Mouse (Mus musculus): Measurements from ENCODE around the gene Zwilch. TPM values are rescaled to one million over a fixed set of nuclear protein-coding genes. Genes with fewer than 3 reads are reported as not detected.
"Not testable (repeated sequence)": the region's sequence is repeated elsewhere in the genome, so short reads cannot be mapped to it uniquely, and the experiment has no call there.

The Zwilch gene
- total RNA-seq, 2 experiments from 2014 or later = 96.9 to 181 TPM

DNA sequence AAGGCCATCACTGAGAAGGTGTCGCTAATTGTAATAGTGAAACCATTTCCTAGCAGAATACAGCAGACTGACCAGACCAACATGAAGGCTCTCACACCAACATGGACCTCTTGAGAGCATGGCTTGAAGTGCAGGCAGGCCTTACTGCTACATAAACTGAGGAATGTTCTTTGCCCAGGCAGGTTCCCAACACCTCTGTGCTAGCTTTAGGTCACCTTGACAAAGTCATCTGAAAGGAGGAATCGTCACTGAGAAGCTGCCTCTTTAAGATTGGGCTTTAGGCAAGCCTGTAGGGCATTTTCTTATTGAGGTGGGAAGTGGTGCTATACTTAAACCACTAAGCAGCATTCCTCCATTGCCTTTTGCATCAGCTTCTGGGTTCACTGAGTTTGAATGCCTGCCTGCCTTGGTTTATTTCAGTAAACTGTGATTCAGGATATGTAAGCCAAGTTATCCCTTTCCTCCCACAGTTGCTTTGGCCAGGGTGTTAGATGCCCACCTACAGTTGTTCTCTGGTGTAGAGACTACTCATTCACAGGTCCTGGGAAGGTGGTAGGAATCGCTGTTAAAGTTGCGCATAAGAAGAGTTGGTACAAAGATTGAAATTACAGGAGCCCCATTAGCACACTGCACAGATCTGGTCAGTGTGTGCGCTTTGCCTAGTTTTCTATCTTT is 11.4 kb upstream of the Zwilch start:
- no peak for ATAC-seq (replicated peaks; ENCODE audit: low FRiP score, low TSS enrichment, poor library complexity, severe bottlenecking)

DNA sequence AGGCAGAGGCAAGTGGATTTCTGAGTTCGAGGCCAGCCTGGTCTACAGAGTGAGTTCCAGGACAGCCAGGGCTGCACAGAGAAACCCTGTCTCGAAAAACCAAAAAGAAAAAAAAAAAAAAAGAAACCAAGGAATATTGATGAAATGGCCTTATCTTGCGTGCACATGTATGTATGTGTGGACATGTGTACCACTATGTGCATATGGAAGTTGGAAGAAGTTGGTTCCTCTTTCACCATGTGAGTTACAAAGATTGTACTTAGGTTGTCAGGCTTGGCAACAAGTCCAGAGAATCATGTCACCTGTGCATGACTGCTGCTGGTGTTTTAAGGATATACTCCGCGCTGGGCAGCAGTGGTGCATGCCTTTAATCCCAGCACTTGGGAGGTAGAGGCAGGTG is 10.4 kb upstream of the Zwilch start:
- not testable (repeated sequence) for ATAC-seq (replicated peaks; ENCODE audit: low FRiP score, low TSS enrichment, poor library complexity, severe bottlenecking)

DNA sequence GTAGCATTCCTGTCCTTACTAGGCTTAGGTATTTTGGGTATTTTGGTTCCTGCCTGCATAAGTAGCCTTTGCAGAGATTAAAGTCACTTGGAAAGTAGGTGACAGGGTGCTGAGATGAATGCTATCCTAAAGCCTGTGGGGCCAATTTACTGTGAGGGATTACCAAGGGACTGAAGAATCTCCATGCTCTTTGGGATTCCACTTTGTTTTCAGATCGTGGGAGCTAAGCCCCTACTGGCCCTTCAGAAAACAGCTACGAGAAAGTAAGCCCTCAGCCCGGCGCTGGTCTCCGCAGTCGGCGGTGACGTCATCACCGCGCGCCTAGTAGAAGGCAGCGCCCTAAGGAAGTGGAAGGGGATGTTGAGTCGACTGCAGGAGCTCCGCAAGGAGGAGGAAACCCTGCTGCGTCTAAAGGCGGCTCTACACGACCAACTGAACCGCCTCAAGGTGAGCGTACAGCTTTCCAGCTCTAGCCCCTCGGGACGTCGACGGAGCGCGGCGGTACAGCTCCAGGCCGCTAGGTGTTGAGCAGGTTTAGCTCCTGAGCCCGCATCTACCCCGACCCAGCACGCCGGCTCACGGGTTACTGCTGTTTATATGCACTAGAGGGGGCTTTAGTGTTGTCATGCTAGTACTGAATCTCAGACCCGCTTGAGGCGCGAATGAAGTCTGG is 6.2 kb upstream of the Zwilch start, which contains the start of gene Snapc5:
TSS of gene Snapc5 (plus strand) at position 301 of the 673 bp plus-strand sequence.
- peak; percentile 84 for ATAC-seq (replicated peaks; ENCODE audit: low FRiP score, low TSS enrichment, poor library complexity, severe bottlenecking)

DNA sequence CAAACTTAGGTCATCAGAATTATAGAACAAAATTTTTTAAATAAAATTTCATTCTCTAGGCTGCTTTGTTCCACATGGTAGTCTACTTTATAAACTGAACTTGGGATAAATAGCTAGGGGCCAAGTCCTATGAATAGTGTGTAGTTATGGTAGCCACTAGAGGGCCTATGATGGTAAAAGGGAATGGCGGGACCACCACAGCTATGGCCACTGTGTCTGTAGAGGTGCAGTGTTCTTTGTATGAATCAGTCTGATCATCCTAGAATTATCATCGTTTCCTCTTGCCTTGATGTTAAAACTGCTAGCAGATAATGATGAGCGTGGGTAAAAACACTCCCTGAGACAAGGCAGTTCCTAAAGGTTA is 5.7 kb upstream of the Zwilch start:
- ATAC-seq (replicated peaks; ENCODE audit: low FRiP score, low TSS enrichment, poor library complexity, severe bottlenecking) = peak; percentile 61

DNA sequence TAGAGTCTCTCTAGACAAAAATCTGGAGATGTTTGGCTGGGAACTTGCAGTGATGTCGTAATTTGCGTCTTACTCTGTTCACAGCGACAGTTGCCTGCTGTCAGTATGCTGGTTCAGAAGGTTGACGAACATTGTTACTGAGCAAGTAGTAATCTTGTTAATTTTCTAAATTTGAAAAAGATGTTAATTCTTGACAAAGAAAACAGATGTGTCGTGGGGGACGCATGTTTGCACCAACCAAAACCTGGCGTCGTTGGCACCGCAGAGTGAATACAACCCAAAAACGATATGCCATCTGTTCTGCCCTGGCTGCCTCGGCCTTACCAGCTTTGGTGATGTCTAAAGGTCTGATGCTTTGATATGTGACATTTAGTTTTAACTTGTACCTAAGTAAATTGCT is 2.5 kb upstream of the Zwilch start:
- no peak for ATAC-seq (replicated peaks; ENCODE audit: low FRiP score, low TSS enrichment, poor library complexity, severe bottlenecking)

DNA sequence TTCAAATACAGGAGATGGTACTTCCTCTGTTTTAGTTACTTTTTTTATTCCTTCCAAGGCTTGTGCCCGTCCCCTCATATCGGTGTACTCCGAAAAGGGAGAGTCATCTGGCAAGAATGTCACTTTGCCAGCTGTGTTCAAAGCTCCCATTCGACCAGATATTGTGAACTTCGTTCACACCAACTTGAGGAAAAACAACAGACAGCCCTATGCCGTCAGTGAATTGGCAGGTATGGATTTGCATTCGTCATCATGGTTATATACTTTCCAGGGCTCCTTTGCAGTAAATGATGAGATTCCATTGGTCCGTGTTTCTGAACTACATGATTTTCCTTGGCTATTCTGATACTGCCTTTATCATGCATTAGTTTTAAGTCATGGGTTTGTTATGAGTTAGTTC is 1.9 kb upstream of the Zwilch start:
- no peak for ATAC-seq (replicated peaks; ENCODE audit: low FRiP score, low TSS enrichment, poor library complexity, severe bottlenecking)

DNA sequence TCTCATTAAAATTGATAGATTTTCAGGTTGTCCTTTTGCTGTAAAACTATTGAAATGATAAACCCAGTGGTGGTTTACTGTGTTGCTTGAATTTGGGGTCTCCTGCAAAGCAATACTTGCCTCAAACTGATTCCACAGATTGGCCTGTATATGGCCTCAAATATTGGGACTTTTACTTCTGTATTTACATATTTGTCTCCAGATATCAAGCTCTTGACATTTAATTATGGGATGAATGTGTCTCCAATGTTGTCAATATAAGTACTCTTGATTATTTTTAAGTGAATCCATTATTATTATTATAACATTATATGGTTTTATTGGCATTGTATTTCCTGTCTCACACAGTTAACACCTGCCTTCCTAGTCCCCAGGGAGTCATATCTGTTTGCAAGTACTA is 1.4 kb upstream of the Zwilch start:
- ATAC-seq (replicated peaks; ENCODE audit: low FRiP score, low TSS enrichment, poor library complexity, severe bottlenecking) = no peak

DNA sequence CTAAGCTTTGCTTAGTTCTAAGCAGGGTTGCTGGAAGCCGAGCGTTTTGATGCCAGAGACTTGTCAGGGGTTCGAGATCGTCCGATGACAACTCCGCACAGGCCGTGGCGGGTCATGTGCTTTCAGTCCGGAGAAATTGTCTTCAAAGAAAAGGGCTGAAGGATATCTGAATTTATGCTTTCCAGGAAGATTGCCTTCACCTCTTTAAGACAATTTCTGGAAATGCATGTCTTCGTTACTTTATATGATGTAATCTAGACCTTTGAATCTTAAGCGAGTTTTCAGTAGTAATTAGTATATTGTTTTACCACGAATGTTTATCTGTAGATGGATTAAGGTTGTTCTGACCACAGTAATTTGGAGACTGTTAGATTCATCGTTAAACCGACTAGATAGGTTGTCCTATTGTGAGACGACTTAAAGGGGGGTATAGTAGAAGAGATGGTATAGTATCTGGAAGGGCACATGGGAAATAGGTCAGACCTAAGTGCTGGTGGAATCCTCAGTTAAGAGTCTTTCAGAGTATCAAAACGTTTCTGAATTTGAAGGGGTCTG is 839 bp upstream of the Zwilch start:
- ATAC-seq (replicated peaks; ENCODE audit: low FRiP score, low TSS enrichment, poor library complexity, severe bottlenecking) = no peak

DNA sequence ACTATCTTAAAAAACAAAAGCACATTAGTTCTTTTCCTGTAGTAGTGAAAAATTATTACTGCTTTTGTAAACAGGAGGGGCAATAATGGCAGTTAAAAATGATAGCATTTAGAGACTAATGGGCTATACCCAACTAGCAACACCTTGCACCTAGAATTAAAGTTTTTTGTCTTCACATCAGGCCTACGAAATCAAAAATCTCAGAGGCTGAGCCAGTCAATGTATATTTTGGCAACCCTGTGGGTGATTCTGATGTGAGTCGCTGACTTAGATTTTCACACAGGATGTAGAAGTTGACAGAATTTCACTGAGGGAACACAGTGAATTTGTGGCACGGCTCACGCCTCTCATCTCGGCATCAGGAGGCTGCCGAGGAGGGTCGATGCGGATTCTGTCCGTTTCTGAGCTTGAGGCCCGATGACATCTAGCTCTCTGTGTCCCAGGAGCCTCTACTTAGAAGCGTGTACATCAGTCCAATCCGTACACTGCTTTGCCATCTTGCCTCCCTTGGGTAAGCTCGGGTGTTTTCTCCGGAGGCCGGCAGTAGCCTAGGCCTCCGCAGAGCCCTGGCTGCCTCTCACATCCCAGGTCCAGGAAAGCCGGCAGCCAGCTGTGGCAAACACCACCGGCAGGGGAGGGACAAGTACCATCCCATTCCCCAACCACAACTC is 624 bp downstream of the Zwilch start:
- ATAC-seq (replicated peaks; ENCODE audit: low FRiP score, low TSS enrichment, poor library complexity, severe bottlenecking) = peak; percentile 12

DNA sequence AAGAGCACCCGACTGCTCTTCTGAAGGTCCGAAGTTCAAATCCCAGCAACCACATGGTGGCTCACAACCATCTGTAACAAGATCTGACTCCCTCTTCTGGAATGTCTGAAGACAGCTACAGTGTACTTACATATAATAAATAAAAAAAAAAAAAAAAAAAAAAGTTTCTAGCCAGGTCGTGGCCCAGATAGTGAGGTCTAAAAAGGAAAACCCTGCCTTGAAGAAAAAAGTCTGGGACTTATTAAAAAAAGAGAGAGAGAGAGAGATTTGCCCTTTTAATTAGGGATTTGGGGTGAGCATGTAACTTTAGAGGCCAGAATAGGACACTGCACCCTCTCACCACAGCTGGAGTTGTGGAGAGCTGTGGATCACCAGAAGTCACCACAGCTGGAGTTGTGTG is 2.9 kb downstream of the Zwilch start:
- not testable (repeated sequence) for ATAC-seq (replicated peaks; ENCODE audit: low FRiP score, low TSS enrichment, poor library complexity, severe bottlenecking)

DNA sequence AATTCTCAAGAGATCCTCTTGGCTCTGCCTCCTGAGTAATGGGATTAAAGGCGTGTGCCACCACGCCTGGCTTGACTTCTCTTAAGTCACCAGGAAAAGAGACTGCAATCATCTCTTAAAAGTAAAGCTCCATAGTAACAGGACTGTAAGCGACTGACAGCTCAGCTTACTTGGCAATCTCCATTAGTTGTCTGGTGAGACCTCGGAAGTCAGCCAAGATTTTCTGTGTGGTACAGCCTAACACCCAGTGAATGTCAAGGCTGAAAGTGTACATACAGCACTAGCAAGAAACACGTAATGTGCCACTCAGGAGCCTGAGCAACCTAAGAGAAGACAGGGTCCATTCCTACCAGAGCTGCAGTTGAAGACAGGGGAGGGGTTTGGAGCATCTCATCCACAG is 12.4 kb downstream of the Zwilch start:
- no peak for ATAC-seq (replicated peaks; ENCODE audit: low FRiP score, low TSS enrichment, poor library complexity, severe bottlenecking)

DNA sequence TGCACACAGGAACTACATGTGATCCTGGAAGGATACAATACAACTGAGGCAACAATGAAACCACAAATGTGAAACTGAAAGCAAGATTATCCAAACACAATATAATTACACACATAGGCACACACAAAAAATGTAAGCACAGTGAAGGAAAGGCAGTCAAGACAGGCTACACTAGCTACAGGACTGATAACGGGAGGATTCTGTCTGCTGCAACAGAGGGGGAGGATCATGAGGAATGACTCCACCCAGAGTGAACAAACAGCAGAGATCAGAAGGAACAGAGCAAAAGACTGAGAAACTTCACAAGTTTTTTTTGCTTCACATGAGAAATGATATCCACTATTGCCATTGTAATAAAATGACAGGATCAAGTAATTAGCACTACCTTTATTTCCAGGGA is 16.3 kb downstream of the Zwilch start:
- ATAC-seq (replicated peaks; ENCODE audit: low FRiP score, low TSS enrichment, poor library complexity, severe bottlenecking) = peak; percentile 59; the same call in 1 of the 2 replicates

DNA sequence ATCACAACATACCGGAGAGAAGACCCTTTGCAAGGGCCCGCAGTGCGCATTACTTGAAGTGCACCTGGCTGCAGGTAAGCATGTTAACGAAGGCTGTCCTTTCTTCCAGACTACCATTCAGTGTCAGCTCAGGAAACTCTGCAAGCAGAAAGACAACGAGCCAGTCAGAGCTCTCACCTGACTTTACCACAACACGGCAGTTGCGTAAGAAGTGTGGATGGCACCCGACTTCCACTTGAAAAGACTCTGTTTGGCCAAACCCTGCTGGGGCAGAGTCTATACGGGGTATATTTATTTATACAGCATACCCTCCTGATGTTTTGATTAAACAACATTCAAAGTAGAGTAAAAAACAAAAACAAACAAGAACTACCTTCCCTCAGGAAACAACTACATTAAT is 33.0 kb downstream of the Zwilch start:
- ATAC-seq (replicated peaks; ENCODE audit: low FRiP score, low TSS enrichment, poor library complexity, severe bottlenecking) = no peak

DNA sequence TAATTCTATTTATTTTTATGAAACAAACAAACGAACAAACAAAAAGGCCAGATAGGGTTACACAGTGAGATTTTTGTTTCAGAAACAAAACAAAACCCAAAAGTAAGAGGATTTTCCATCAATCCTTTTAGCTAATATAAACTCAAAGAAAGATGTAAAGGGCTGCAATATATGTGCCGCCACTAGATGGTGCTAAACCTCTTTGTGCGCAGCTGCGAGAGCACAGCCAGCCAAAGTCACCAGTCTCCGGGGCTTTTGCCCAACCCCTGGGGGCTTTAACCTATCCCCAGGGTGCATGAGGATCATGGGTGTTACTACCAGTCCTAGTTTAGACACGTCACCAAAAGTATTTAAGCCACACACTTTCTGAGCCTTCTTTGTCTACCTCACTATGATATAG is 34.0 kb downstream of the Zwilch start:
- not testable (repeated sequence) for ATAC-seq (replicated peaks; ENCODE audit: low FRiP score, low TSS enrichment, poor library complexity, severe bottlenecking)

DNA sequence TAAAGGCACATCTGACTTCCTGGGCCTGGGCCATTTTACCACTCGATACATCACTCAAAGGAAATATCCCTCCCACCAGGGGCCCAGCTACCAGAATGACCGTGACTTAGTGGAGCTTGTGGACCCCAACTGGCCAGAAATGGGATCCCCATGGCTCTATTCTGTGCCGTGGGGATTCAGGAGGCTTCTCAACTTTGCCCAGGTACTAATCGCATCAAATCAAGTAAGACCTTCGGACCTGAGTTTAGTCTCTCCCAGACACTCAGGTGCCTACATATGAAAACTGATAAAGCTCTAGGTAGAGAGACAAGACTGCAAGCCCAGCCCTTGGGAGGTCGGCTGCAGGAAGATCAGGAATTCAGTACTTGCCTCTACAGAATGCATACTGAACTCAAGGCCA is 41.3 kb downstream of the Zwilch start:
- no peak for ATAC-seq (replicated peaks; ENCODE audit: low FRiP score, low TSS enrichment, poor library complexity, severe bottlenecking)

DNA sequence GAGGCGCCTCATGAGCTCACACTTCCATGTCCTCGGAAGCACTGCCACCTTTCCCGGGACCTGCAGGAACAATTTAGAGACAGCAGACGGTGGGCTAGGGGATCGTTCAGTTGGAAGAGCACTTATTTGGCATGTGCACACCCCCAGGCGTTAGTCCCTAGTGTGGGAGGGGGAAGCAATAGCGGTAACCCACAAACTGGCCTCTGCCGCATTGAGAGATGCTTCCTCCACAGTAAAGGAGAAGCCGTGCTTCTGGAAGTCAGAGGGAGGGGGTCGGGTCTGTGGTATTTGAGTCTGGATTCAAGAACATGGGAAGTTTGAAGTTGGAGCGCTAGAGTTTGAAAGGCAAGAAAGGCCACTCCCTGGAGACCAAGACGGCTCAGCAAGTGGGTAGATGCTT is 46.8 kb downstream of the Zwilch start:
- ATAC-seq (replicated peaks; ENCODE audit: low FRiP score, low TSS enrichment, poor library complexity, severe bottlenecking) = no peak

DNA sequence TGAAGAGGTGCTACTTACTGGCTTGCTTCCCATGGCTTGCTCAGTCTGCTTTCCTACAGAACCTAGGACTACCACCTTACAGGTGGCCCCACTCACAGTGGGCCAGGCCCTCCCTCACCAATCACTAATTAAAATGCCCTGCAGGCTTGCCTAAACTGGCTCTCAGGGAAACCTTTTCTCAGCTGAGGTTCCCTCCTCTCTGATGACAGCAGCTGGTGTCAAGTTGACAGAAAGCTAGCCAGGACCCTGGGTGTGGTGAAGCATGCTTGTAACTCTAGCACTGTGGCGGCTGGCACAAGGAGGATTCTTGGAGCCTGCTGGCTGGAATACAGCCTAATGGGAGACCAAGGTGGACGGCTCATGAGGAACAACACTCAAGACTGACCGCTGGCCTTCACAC is 47.6 kb downstream of the Zwilch start:
- no peak for ATAC-seq (replicated peaks; ENCODE audit: low FRiP score, low TSS enrichment, poor library complexity, severe bottlenecking)

DNA sequence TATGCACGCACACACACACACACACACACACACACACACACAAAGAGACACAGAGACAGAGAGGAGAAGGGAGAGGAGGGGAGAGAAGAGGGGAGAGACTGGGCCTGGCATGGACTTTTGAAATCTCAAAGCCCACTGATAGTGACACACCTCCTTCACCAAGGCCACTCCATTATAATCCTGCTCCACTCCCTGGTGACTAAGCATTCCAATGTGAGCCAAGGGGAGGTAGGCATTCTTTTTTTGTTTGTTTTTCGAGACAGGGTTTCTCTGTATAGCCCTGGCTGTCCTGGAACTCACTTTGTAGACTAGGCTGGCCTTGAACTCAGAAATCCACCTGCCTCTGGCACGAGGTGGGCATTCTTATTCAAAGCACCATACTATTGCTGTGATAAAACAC is 48.1 kb downstream of the Zwilch start:
- not testable (repeated sequence) for ATAC-seq (replicated peaks; ENCODE audit: low FRiP score, low TSS enrichment, poor library complexity, severe bottlenecking)

DNA sequence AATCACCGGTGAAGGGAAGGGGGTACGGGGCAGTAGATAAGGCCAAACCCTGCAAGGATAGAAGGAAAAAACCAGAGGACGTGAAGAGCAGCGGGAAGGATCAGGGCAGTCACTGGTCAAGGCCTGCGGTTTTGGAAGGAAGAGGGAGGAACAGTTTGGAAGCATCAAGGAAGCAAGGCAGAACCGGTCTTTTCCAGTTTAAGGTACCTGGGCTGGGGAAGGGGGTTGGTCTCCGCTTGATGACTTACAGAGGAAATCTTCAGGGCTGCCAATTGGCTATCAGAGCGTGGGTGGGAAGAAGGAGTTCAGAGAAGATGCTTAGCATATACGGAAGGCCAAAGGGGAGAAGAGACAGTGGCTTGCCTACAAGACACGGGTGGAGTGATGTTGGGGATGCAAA is 50.3 kb downstream of the Zwilch start:
- no peak for ATAC-seq (replicated peaks; ENCODE audit: low FRiP score, low TSS enrichment, poor library complexity, severe bottlenecking)

DNA sequence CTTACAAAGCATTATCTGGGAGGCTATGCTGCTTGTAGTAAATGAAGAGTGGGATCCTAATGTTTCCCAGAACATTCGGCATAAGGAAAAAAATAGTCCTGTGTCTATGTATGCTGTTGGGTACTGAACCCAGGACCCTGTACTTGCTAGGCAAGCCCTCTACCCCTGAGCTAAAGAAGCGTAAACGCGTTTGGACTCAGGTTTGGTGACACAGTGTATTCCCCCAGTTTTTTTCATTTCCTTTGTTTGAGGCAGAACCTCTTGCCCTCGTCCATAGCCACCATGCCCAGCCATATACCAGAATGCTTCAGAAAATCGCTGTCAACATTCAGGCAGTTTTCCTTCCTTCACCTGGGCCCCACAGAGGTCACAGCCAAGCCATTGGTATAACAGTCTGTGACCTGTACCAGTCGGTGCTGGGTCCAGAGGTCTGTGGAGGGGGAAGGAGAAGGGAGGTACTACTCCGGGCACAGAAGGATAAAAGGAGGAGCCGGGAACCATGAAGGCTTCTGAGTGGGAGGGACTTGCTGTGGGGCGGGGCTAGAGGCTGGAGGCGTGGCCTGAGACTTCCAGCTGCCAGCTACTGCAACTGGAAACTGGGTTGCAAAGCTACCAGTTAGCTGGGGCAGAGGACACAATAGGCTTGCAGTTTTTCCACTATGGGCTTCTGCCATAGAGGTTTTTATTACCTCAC is 52.2 kb downstream of the Zwilch start:
- peak; percentile 72 for ATAC-seq (replicated peaks; ENCODE audit: low FRiP score, low TSS enrichment, poor library complexity, severe bottlenecking)

All from megakaryocyte-erythroid progenitor cell, adult 5-6 weeks (primary cell).